Mouse (Mus musculus) liver, embryonic 15.5 days (tissue): Measurements from ENCODE around the gene Sdk2. TPM values are rescaled to one million over a fixed set of nuclear protein-coding genes. Genes with fewer than 3 reads are reported as not detected.

Experiments used
- ATAC-seq: fragments of 200-750 bp; cut with Nextera tagmentation; 2 replicates; pipeline ENCODE4 v1.8.0; 2017; ENCODE audit warnings: moderate number of reproducible peaks, mild to moderate bottlenecking, moderate library complexity; ENCODE audit not compliant: insufficient read depth
- H3K27ac ChIP-seq: fragments of 300-500 bp; sonication (generic); replicated peaks from 2 replicates; pipeline ENCODE4 v1.5.1; 2015; ENCODE audit warnings: mild to moderate bottlenecking, inconsistent platforms
- H3K27me3 ChIP-seq: fragments of 300-500 bp; sonication (generic); 2 replicates; pipeline ENCODE4 v1.6.1; 2015; ENCODE audit warnings: mild to moderate bottlenecking, inconsistent platforms
- H3K36me3 ChIP-seq: fragments of 300-500 bp; sonication (generic); replicated peaks from 2 replicates; pipeline ENCODE4 v1.6.1; 2015; ENCODE audit warnings: moderate library complexity, mild to moderate bottlenecking, inconsistent platforms
- H3K4me1 ChIP-seq: fragments of 300-500 bp; sonication (generic); replicated peaks from 2 replicates; pipeline ENCODE4 v1.6.1; 2015; ENCODE audit warnings: inconsistent platforms
- H3K4me2 ChIP-seq: fragments of 300-500 bp; sonication (generic); 2 replicates; pipeline ENCODE4 v1.6.1; 2015; ENCODE audit warnings: moderate library complexity, mild to moderate bottlenecking, inconsistent platforms
- H3K4me3 ChIP-seq: fragments of 300-500 bp; sonication (generic); replicated peaks from 2 replicates; pipeline ENCODE4 v1.5.1; 2015; ENCODE audit warnings: mild to moderate bottlenecking, inconsistent platforms
- H3K9ac ChIP-seq: fragments of 300-500 bp; sonication (generic); 2 replicates; pipeline ENCODE4 v1.6.1; 2015; ENCODE audit warnings: moderate library complexity, mild to moderate bottlenecking, inconsistent platforms
- H3K9me3 ChIP-seq: fragments of 300-500 bp; sonication (generic); replicated peaks from 2 replicates; pipeline ENCODE4 v1.6.1; 2016; ENCODE audit warnings: inconsistent platforms
- WGBS: fragments of 180-500 bp; shearing (Covaris S2); methylation state at CpG from one replicate; pipeline ENCODE4 v1.1.7; 2015; ENCODE audit warnings: mixed read lengths; ENCODE audit not compliant: insufficient replicate concordance; 5-methylcytosine and 5-hydroxymethylcytosine counted together
- polyA plus RNA-seq: library from polyadenylated mRNA; unstranded; fragments of >200 nt; fragmentation: Nextera tagmentation; extraction: Ambion mirVana; gene quantifications from 2 replicates; pipeline ENCODE4 v1.2.1, GENCODE M21; 2015

The Sdk2 gene
- polyA plus RNA-seq, 1 experiment from 2014 or later: 0.20 TPM

DNA sequence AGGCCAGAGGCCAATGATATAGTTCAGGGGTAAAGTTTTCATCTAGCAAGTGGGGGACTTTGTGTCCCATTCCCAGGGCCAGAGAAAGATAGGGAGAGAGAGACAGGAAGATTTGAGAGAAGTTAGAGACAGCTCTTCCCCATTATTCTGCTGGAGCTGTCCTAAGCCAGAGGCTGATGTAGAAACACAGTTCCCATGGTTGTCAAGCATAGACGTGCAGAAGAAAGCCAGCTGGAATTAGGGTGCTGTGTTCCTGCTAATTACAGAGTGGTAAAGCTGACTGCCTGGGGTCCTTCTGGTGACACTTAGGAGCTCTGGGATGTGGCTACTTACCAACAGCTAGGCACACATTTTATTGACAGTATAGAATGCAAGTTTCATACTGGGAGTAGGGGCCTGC lies 277.7 kb downstream of the Sdk2 start:
- H3K27me3 ChIP-seq: peaks cover 3% of the 10 kb centered on the region; the same call in 1 of the 2 replicates
- no peak overlapping the region for H3K4me3 ChIP-seq
- H3K36me3 ChIP-seq: no peaks in the 10 kb centered on the region
- H3K27ac ChIP-seq: 0 out of 2 replicates have a peak overlapping the region, but pooled peaks have one; percentile 41
- no peak overlapping the region for H3K4me2 ChIP-seq
- H3K9me3 ChIP-seq: no peaks in the 10 kb centered on the region
- peaks cover 46% of the 10 kb centered on the region for H3K4me1 ChIP-seq
- WGBS: 42% methylated on average over 1 of the region's 1 CpGs
- H3K9ac ChIP-seq: no peak overlapping the region
- ATAC-seq: no peak

DNA sequence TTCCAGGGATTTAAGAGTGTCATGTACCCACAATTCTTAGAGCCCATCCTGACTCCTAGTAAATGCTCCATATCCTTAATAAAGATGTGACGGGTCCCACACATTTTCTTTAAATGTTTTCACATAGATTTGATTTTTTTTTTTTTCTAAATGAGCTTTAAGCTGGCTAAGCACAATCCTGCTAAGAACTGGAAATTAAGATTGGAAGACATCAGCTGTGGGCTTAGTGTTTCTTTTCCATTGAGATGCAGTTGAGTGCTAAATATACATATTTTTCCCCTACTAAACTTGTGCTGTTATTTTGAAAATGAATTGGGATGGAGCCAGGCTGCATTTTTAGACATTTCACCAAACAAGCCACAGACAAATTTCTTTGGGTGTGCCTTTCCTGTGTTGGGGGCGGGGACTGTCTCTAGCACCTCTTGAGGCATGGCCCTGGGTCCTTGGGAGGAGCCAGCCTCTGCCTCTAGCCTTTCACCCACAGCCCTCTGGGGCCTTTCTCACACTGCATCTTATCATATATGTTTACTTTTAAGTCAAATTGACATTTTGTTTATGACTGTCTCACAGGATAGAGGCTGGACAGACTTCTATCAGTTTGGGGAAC lies 278.6 kb downstream of the Sdk2 start:
- WGBS: 37% methylated on average over 2 of the region's 2 CpGs
- no peak overlapping the region for H3K9ac ChIP-seq
- H3K27me3 ChIP-seq: peaks cover 3% of the 10 kb centered on the region; the same call in 1 of the 2 replicates
- peaks cover 46% of the 10 kb centered on the region for H3K4me1 ChIP-seq
- ATAC-seq: peak; percentile 47
- H3K27ac ChIP-seq: no peak overlapping the region
- no peak overlapping the region for H3K4me2 ChIP-seq
- H3K9me3 ChIP-seq: no peaks in the 10 kb centered on the region
- H3K4me3 ChIP-seq: no peak overlapping the region
- H3K36me3 ChIP-seq: no peaks in the 10 kb centered on the region

DNA sequence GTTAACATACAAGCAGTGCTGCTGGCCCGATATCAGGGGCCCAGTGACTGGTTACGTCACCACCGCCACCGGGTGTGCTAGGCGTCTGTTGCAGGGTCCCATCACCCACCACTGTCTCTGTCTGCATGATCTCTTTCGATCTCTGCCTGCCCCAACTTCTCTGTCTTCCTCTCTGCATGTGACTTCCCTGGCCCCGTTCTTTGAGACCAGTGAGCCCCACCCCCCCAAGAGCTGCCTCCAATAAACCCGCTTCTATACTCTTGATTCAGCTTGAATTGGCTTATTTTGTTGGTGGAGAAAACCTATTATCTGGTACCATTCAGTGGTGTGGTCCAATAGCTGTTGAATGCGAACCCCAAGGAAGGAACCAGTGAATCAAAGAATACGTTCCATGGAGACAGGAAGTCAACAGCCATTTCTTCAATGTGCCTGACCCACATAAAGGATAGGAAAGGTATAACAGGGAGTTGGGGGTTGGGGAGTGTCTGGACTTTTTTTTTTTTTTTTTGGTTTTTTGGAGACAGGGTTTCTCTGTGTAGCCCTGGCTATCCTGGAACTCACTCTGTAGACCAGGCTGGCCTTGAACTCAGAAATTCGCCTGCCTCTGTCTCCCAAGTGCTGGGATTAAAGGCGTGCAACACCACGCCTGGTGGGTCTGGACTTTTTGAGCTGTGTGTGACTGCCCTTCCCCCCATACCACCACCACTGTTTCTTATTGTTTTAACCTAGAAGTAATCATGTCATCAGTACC lies 279.2 kb downstream of the Sdk2 start:
- Histone ChIP-seq H3K4me1 (peaks cover 46% of the 10 kb centered on the region), H3K4me2 (peak overlapping the region; percentile 31; the same call in 1 of the 2 replicates), H3K27ac (no peak overlapping the region), H3K9ac (no peak overlapping the region), H3K36me3 (no peaks in the 10 kb centered on the region), H3K9me3 (no peaks in the 10 kb centered on the region), H3K4me3 (no peak overlapping the region; the same call in 1 of the 2 replicates), H3K27me3 (peaks cover 3% of the 10 kb centered on the region; the same call in 1 of the 2 replicates)
- WGBS: 38% methylated on average over 13 of the region's 13 CpGs
- ATAC-seq: no peak

DNA sequence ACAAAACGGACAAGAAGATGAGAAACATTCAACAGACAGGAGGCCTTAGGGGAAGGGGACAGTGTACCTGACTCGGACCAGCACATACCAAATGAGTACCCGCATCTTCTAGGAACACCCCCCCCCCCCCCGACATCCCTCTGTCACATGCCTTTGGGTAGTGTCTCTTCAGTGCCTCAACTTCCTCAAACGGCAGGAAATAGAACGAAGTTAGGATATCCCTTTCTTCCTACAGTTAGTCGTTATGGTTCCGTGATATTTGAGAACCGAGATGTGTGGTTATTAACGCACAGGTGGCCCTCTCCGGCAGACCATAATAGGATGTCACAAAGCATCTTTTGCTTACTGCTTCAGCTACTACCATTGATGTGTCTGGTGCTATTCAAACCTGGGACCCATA lies 279.8 kb downstream of the Sdk2 start:
- Histone ChIP-seq H3K36me3 (no peaks in the 10 kb centered on the region), H3K4me2 (peak overlapping the region; percentile 31; the same call in 1 of the 2 replicates), H3K9me3 (no peaks in the 10 kb centered on the region), H3K27ac (no peak overlapping the region), H3K27me3 (peaks cover 3% of the 10 kb centered on the region; the same call in 1 of the 2 replicates), H3K4me1 (peaks cover 46% of the 10 kb centered on the region), H3K9ac (no peak overlapping the region), H3K4me3 (no peak overlapping the region)
- ATAC-seq: no peak
- 21% methylated on average over 11 of the region's 11 CpGs for WGBS

DNA sequence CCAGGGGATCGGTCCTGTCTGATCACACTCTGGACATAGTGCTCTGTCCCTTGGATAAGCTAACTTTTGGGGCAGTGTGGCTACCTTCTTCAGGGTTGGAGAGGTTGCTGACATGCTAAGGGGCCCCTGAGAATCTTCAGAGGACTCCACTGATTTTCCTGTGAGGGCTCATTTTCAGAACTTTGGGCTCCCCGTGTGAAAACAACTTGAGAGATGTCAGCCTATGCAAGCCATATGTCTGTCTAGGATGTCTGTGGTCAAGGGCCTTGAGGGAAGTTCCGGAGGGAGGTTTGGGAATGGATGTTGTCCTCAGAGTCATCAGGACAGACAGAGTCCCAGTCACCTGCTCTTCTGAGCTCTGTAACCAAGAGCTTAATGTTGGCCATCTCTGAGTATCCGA lies 280.5 kb downstream of the Sdk2 start:
- peaks cover 3% of the 10 kb centered on the region; the same call in 1 of the 2 replicates for H3K27me3 ChIP-seq
- H3K9ac ChIP-seq: no peak overlapping the region
- peaks cover 46% of the 10 kb centered on the region for H3K4me1 ChIP-seq
- no peak overlapping the region for H3K4me2 ChIP-seq
- no peak for ATAC-seq
- no peak overlapping the region for H3K4me3 ChIP-seq
- 50% methylated on average over 4 of the region's 4 CpGs for WGBS
- H3K27ac ChIP-seq: 0 out of 2 replicates have a peak overlapping the region, but pooled peaks have one; percentile 24
- H3K36me3 ChIP-seq: no peaks in the 10 kb centered on the region
- H3K9me3 ChIP-seq: no peaks in the 10 kb centered on the region

DNA sequence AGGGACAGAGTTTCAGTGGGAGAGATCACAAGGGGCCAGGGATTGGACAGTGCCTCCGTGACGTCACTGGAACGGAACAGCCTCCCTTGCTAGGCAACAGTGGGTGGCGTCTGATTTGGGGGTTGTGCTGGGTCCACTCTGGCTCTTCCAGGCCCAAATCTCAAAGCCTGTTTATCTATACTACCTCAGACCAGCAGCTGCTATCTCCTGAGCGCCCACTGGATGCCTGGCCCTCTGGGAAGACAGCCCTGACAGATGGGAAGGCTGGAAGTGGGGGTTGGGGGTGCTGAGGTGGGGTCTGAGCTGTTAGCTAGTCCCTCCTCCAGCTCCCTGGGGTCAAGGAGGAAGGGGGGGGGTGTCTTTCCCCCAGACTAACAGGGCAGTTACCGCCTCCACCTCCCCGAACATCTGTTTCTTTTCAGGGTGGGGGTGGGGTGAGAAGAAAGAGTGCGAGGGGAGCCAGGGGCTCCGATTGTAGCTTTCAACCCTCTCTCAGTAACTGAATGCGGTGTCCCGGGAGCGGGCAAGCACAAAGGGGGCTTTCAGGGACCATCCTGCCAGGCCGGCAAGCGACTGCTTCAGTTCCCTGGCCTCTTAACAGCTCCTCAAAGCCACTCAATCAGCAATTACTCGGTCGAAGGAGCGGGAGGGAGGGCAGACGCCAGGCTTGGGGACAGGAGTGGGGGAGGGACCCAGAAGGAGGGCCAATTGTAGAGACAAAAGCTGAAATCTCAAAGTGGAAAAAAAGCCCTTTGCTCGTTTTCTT lies 281.3 kb downstream of the Sdk2 start:
- peak overlapping the region; percentile 24; the same call in 1 of the 2 replicates for H3K27ac ChIP-seq
- ATAC-seq: peak; percentile 79
- WGBS: 5% methylated on average over 19 of the region's 19 CpGs

DNA sequence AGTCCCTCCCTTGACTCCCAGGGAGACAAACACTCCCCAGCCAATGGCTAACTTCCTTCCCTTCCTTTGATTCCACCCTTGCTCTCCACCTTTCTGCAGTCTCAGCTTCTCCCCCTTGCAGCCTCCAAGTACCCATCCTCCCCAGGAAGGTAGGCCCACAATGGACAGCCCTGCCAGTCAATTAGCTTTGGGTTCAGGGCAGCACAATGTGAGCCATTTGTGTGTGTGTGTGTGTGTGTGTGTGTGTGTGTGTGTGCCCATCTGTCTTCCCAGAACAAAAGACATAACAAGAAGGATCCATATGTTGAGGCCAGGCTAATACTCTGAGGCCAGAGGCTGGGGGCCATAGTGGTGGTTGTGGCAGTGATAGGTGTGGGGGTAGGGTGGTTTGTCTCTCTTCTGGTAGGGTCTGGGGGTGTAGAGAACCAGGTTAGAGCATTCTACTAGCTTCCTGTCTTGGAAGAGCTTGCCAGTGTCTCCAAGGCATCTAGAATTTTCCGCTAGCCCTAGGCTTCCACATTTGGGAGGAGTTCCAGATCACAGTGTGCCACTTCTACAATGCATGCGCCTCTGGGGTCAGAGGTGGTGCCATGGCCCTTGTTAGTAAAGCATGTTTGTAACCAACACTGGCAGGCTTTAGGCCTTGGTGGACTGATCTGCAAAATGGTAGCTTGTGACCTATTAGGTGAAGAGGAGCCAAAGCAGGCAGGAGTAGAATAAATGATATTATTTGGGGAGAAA lies 282.0 kb downstream of the Sdk2 start:
- no peaks in the 10 kb centered on the region for H3K9me3 ChIP-seq
- no peak overlapping the region for H3K9ac ChIP-seq
- H3K4me3 ChIP-seq: 0 out of 2 replicates have a peak overlapping the region, but pooled peaks have one; percentile 7
- WGBS: 73% methylated on average over 2 of the region's 2 CpGs
- H3K27ac ChIP-seq: no peak overlapping the region
- no peak overlapping the region for H3K4me2 ChIP-seq
- no peak for ATAC-seq
- no peaks in the 10 kb centered on the region for H3K36me3 ChIP-seq
- H3K27me3 ChIP-seq: peaks cover under 1% of the 10 kb centered on the region; the same call in 1 of the 2 replicates
- H3K4me1 ChIP-seq: peaks cover 55% of the 10 kb centered on the region

More for the DNA sequence above, 281.3 kb downstream of the Sdk2 start:
- Histone ChIP-seq H3K4me3 (peak overlapping the region; percentile 7; the same call in 1 of the 2 replicates), H3K36me3 (no peaks in the 10 kb centered on the region), H3K4me2 (peak overlapping the region; percentile 53), H3K9me3 (no peaks in the 10 kb centered on the region), H3K9ac (0 out of 2 replicates have a peak overlapping the region, but pooled peaks have one; percentile 0), H3K27me3 (no peaks in the 10 kb centered on the region), H3K4me1 (peaks cover 50% of the 10 kb centered on the region)

DNA sequence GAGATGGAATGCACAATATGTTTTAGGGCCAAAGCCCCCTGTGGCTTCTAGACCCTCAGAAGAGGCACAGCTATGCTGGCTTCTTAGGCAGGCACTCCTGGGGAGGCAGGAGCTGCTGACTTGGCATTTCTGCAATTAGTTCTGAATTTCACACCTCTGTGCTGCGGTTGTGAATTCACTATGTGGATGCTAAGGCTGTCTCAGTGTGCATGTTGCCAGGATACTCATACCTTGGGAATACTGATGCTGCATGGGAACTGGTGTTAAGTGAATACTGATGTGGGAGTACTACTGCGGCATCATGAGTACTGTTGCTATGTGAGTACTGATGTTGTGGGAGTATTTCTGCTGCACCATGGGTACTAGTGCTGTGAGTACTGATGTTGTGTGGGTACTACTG lies 284.4 kb downstream of the Sdk2 start:
- peaks cover 6% of the 10 kb centered on the region; the same call in 1 of the 2 replicates for H3K27me3 ChIP-seq
- H3K4me1 ChIP-seq: peaks cover 59% of the 10 kb centered on the region
- no peaks in the 10 kb centered on the region for H3K9me3 ChIP-seq
- H3K36me3 ChIP-seq: no peaks in the 10 kb centered on the region
- no peak for ATAC-seq
- H3K9ac ChIP-seq: no peak overlapping the region
- no peak overlapping the region for H3K4me2 ChIP-seq
- 75% methylated on average over 2 of the region's 2 CpGs for WGBS
- H3K27ac ChIP-seq: no peak overlapping the region
- H3K4me3 ChIP-seq: no peak overlapping the region

DNA sequence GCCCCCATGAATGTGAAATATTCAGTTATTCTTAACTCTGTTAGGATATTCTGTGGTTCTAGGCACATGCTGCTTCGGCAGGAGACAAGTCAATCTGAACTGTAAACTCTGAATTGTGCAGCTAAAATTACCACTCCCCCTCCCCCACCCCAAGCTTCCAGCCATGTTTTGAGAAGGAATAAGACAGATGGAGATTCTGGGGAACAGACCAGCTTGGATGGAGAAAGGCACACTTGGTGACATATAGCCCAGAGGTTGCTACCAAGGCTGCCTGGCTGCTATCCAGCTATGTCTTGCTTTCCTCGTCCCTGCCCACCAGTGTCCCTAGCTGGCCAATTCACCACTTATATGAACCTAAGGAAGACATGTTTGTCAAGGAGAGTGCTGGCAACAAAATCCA lies 284.8 kb downstream of the Sdk2 start:
- ATAC-seq: no peak
- H3K4me1 ChIP-seq: peaks cover 59% of the 10 kb centered on the region

DNA sequence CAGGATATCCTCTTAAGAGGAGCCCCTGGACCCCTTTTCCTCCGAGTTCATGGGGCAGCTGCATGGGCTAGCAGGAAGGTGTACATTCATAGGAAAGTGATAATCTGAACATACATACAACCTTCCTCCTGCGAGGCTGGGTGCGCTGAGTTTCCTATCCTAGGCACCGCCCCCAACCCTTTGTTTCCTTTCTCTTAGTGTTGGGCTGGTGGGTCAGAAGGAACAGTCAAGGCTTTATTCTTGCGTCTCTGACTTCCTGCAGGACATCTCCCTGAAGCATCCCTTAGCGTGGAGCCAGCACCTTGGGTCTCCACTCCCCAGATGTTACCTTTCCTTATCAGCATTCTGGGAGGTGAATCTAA lies 287.2 kb downstream of the Sdk2 start:
- no peak for ATAC-seq
- H3K9me3 ChIP-seq: no peaks in the 10 kb centered on the region
- H3K27me3 ChIP-seq: peaks cover 6% of the 10 kb centered on the region; the same call in 1 of the 2 replicates
- no peak overlapping the region for H3K9ac ChIP-seq
- 13% methylated on average over 6 of the region's 6 CpGs for WGBS
- H3K36me3 ChIP-seq: no peaks in the 10 kb centered on the region
- no peak overlapping the region for H3K4me3 ChIP-seq
- H3K4me2 ChIP-seq: no peak overlapping the region
- H3K4me1 ChIP-seq: peaks cover 42% of the 10 kb centered on the region
- no peak overlapping the region for H3K27ac ChIP-seq

More for the DNA sequence above, 284.8 kb downstream of the Sdk2 start:
- H3K27me3 ChIP-seq: peaks cover 6% of the 10 kb centered on the region; the same call in 1 of the 2 replicates
- 51% methylated on average over 2 of the region's 2 CpGs for WGBS
- H3K4me3 ChIP-seq: no peak overlapping the region
- no peaks in the 10 kb centered on the region for H3K9me3 ChIP-seq
- no peaks in the 10 kb centered on the region for H3K36me3 ChIP-seq
- H3K27ac ChIP-seq: no peak overlapping the region
- no peak overlapping the region for H3K9ac ChIP-seq
- no peak overlapping the region for H3K4me2 ChIP-seq
